Mouse (Mus musculus) erythroblast, embryonic 14.5 days (primary cell): ENCODE measurements around the gene Rasgef1b.

ENCODE experiments used
- GATA1 ChIP-seq: IDR thresholded peaks from 2 replicates; pipeline ENCODE4 v1.6.1; 2012; ENCODE audit warnings: low read length, inconsistent platforms, mixed read lengths
- TAL1 ChIP-seq: IDR thresholded peaks from 3 replicates; pipeline ENCODE4 v1.6.1; 2012; ENCODE audit warnings: low read length, inconsistent platforms, mixed read lengths

DNA sequence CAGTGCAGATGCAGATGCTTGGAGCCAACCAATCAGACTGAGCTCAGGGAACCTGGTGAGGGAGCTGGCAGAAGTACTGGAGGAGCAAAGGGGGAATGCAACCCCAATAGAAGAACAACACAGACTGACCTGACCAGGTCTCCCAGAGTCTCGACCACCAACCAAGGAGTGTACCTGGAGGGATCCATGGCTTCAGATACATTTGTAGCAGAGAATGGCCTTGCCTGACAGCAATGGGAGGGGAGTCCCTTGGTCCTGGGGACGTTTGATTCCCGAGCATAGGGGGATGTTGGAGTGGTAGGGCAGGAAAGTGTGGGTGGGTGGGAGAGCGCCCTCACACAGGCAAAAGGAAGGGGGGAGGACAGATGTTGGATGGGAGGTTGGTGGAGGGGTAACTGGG lies 141.3 kb downstream of the Rasgef1b start:
- no peak for TF ChIP-seq GATA1
- TF ChIP-seq TAL1: no peak
